Mouse (Mus musculus): Measurements from ENCODE around the gene Cnot2. TPM values are rescaled to one million over a fixed set of nuclear protein-coding genes. Genes with fewer than 3 reads are reported as not detected.

Cnot2 gene
- polyA plus RNA-seq, 1 experiment from 2014 or later = 60.0 TPM

DNA sequence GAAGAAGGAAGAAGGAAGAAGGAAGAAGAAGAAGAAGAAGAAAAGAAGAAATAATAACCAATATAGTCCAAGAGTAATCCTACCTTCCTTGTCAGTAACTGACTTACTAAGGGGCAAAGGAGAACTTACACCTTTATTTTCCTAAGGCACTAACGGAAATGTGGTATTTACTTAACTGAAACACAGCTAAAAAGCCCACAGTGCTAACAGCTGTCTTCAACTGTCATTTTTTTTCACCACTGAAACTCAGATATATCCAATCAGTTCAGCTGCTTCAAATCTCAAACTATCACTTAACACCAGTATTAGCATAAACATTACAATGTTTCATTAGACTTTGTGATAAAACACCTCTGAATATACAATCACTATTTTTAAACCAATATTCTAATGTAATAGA, 22.1 kb downstream of the Cnot2 start:
- no peak for ATAC-seq (replicated peaks; ENCODE audit: insufficient number of reproducible peaks, insufficient read depth, low FRiP score, low read depth)
- WGBS = 60% methylated on average over 1 of the region's 1 CpGs

DNA sequence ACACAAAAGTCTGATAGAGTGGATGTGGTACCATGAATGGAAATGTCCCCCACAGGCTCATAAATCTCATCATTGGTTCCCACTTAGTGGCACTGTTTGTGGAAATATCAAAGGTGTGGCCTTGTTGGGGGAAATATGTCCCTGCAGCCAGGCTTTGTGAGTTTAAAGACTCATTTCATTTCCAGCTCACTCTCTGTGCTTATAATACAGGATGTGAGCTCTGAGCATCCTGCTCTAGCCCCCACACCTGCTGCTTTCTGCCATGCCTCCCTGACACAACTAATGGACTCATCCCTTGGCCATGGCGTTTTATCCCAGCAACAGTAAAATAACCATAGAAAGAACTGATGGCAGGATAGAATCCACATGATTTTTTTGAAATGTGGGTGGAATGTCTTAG, 24.1 kb downstream of the Cnot2 start:
- H3K4me2 ChIP-seq = no peak overlapping the region
- no peak overlapping the region for H3K27ac ChIP-seq
- 97% methylated on average over 1 of the region's 1 CpGs for WGBS
- no peaks in the 10 kb centered on the region for H3K9me3 ChIP-seq (replicated peaks)
- no peak overlapping the region for H3K4me3 ChIP-seq
- H3K9ac ChIP-seq = no peak overlapping the region
- peaks cover 12% of the 10 kb centered on the region for H3K4me1 ChIP-seq (replicated peaks)
- no peak for ATAC-seq (replicated peaks; ENCODE audit: insufficient number of reproducible peaks, insufficient read depth, low FRiP score, low read depth)
- no peaks in the 10 kb centered on the region; the same call in 1 of the 2 replicates for H3K36me3 ChIP-seq
- H3K27me3 ChIP-seq = no peaks in the 10 kb centered on the region

More for the DNA sequence above, 22.1 kb downstream of the Cnot2 start:
- Histone ChIP-seq H3K27me3 (no peaks in the 10 kb centered on the region), H3K4me2 (no peak overlapping the region), H3K27ac (no peak overlapping the region), H3K4me3 (no peak overlapping the region), H3K4me1 (replicated peaks) (peaks cover 19% of the 10 kb centered on the region), H3K36me3 (no peaks in the 10 kb centered on the region; the same call in 1 of the 2 replicates), H3K9me3 (replicated peaks) (no peaks in the 10 kb centered on the region), H3K9ac (no peak overlapping the region)

DNA sequence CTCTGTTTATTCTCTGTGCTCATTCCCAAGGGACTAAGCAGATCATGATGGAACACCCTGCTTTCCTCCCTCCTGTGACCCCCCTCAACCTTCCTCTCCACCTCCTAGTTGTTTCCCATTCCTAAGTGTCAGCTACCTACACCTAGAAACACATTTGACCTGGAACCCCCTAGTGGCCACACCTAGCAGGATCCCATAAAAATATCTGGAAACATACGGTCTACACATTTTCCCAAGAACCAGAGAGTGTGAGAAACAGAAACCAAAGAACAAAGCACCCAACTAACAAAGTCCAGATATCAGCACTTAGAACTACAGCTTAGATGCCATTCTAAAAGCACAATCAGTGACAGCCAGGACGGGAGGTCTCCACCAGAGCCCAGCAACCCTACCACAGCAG, 26.9 kb downstream of the Cnot2 start:
- Histone ChIP-seq H3K27ac (no peak overlapping the region), H3K9me3 (replicated peaks) (no peaks in the 10 kb centered on the region), H3K27me3 (no peaks in the 10 kb centered on the region), H3K4me2 (no peak overlapping the region), H3K4me1 (replicated peaks) (peaks cover 11% of the 10 kb centered on the region), H3K4me3 (no peak overlapping the region), H3K9ac (no peak overlapping the region), H3K36me3 (no peaks in the 10 kb centered on the region; the same call in 1 of the 2 replicates)
- 49% methylated on average over 2 of the region's 2 CpGs for WGBS
- ATAC-seq (replicated peaks; ENCODE audit: insufficient number of reproducible peaks, insufficient read depth, low FRiP score, low read depth) = no peak

DNA sequence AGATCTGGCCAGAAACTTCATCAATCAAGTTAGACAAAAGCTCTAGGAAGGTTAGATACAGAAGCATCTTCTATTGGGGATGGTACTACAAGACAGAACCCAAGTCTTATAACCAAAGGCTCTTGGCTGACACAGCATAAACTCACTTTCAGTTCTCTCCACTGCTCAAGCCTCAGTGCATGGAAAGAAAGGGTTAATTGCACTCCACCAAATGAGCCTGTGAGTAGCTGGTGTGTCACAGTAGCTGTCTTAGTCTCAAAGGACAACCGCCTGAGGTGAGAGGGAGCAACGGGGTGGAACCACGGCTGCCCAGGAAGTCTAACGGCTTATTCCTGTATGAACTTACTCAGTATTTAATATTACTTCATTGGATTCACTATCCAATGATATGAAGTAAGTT, 33.4 kb downstream of the Cnot2 start:
- 41% methylated on average over 4 of the region's 4 CpGs for WGBS
- Histone ChIP-seq H3K4me2 (no peak overlapping the region), H3K4me1 (replicated peaks) (peaks cover 6% of the 10 kb centered on the region), H3K9me3 (replicated peaks) (no peaks in the 10 kb centered on the region), H3K27me3 (no peaks in the 10 kb centered on the region), H3K27ac (no peak overlapping the region), H3K36me3 (0 out of 2 replicates have a peak, but pooled peaks cover 3% of the 10 kb centered on the region), H3K4me3 (no peak overlapping the region), H3K9ac (no peak overlapping the region)
- no peak for ATAC-seq (replicated peaks; ENCODE audit: insufficient number of reproducible peaks, insufficient read depth, low FRiP score, low read depth)

DNA sequence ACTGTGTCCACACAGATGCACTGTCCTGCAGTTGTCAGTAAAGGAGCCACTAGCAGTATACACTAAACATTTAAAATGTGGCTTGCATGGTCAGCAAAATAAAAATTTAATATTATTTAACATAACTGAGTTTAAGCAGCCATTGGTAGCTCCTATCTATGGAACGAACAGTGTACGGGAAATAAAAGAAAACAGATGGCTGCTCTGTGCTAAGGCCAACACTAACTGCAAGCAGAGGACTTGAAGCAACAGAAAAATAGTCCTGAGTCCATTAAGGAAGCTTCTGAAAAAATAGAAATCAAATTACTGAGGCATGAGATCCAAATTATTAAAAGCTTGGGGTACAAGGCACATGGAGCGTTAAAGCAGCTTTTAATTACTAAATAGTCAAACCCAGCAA, 35.1 kb downstream of the Cnot2 start:
- Histone ChIP-seq H3K4me3 (no peak overlapping the region), H3K9me3 (replicated peaks) (no peaks in the 10 kb centered on the region), H3K4me2 (no peak overlapping the region), H3K36me3 (0 out of 2 replicates have a peak, but pooled peaks cover 3% of the 10 kb centered on the region), H3K27me3 (no peaks in the 10 kb centered on the region), H3K27ac (no peak overlapping the region), H3K9ac (no peak overlapping the region), H3K4me1 (replicated peaks) (peaks cover 4% of the 10 kb centered on the region; the same call in 1 of the 2 replicates)
- no peak for ATAC-seq (replicated peaks; ENCODE audit: insufficient number of reproducible peaks, insufficient read depth, low FRiP score, low read depth)
- 89% methylated on average over 3 of the region's 3 CpGs for WGBS

DNA sequence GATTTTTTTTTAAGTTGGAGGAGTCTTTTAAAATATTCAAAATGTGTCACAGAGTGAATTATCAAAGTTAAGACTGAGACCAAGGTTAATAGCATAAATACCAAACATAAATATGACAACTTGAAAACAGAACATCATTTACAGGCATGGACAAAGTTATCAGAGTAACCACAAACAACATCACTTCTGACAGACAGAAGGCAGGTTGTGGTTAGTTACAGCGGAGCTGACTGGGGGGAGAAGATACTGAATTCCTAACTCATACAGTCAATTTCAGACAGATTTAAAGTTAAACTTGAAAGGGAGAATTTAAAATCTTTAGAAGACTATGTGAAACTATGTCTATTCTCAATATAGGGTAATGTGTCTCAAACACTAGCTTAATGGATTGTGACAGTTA, 38.2 kb downstream of the Cnot2 start:
- Histone ChIP-seq H3K4me3 (no peak overlapping the region), H3K9me3 (replicated peaks) (no peaks in the 10 kb centered on the region), H3K36me3 (0 out of 2 replicates have a peak, but pooled peaks cover 3% of the 10 kb centered on the region), H3K4me2 (no peak overlapping the region), H3K4me1 (replicated peaks) (peaks cover 3% of the 10 kb centered on the region), H3K27ac (no peak overlapping the region), H3K9ac (no peak overlapping the region), H3K27me3 (no peaks in the 10 kb centered on the region)
- no peak for ATAC-seq (replicated peaks; ENCODE audit: insufficient number of reproducible peaks, insufficient read depth, low FRiP score, low read depth)
- WGBS = 82% methylated on average over 1 of the region's 1 CpGs

DNA sequence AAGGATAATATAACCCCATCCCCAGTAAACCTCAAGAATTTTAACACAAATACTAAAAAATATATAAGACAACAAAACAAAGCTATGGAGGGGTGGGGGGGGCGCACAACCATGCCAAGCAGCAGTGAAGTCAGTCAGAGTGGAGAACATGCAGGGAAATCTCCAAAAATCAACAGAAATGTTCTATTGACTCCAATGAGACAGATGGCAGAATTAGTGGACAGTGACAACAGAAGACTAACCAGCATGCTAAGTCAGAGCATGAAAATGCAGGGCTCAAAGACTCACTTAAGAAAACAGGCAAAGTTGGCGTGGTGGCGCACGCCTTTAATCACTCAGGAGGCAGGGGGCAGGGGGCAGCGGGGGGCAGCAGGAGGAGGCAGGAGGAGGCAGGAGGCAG, 40.6 kb downstream of the Cnot2 start:
- Histone ChIP-seq H3K4me2 (no peak overlapping the region), H3K9me3 (replicated peaks) (no peaks in the 10 kb centered on the region), H3K27ac (no peak overlapping the region), H3K27me3 (no peaks in the 10 kb centered on the region), H3K36me3 (no peaks in the 10 kb centered on the region; the same call in 1 of the 2 replicates), H3K9ac (no peak overlapping the region), H3K4me1 (replicated peaks) (peaks cover 3% of the 10 kb centered on the region), H3K4me3 (no peak overlapping the region)
- no peak for ATAC-seq (replicated peaks; ENCODE audit: insufficient number of reproducible peaks, insufficient read depth, low FRiP score, low read depth)
- WGBS = 88% methylated on average over 5 of the region's 5 CpGs

DNA sequence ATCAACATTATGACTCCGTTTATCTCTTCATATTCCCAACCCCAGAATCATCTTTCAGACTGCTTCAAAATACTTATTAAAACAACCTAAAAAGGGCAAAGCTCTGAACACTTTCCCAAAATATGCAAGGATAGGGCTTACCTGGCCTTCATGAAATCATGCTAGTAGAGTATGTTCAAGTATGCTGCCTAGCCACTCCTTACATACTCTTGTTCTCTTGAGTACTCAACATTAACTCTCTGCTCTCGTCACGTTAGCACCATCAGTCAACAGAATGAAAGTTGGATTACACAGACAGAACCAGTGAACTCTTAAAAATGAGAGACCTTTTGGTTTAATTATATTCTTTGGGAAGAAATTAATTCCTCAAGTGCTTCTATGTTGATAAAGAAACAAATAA, 43.8 kb downstream of the Cnot2 start:
- H3K9ac ChIP-seq = no peak overlapping the region
- H3K4me1 ChIP-seq (replicated peaks) = peaks cover 6% of the 10 kb centered on the region
- no peak for ATAC-seq (replicated peaks; ENCODE audit: insufficient number of reproducible peaks, insufficient read depth, low FRiP score, low read depth)
- H3K9me3 ChIP-seq (replicated peaks) = no peaks in the 10 kb centered on the region
- WGBS = 83% methylated on average over 3 of the region's 3 CpGs
- no peaks in the 10 kb centered on the region for H3K27me3 ChIP-seq
- no peak overlapping the region for H3K27ac ChIP-seq
- H3K4me2 ChIP-seq = no peak overlapping the region
- H3K36me3 ChIP-seq = no peaks in the 10 kb centered on the region; the same call in 1 of the 2 replicates
- no peak overlapping the region for H3K4me3 ChIP-seq

DNA sequence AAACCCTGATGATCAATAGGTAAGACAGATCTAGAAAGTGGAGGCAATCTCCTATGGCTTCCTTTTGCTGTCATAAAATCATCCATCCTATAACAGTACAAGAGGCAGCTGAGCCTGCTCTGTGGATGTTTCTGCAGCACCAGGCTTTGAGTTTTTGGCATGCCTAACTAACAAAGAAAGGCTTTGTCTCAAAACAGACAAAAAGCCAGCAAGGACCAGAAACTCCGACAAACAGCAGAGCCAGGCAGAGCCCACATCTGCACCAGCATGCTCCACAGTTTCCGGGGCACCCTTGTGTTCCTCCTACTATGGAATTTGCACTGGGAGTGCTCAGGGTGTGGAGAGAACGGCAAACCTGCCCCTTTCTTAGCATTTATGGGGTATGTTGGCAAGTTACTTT, 47.0 kb downstream of the Cnot2 start:
- WGBS = 54% methylated on average over 3 of the region's 3 CpGs
- Histone ChIP-seq H3K27ac (no peak overlapping the region), H3K4me2 (no peak overlapping the region), H3K9me3 (replicated peaks) (no peaks in the 10 kb centered on the region), H3K4me1 (replicated peaks) (peaks cover 11% of the 10 kb centered on the region), H3K36me3 (no peaks in the 10 kb centered on the region; the same call in 1 of the 2 replicates), H3K27me3 (no peaks in the 10 kb centered on the region), H3K9ac (no peak overlapping the region), H3K4me3 (no peak overlapping the region)
- ATAC-seq (replicated peaks; ENCODE audit: insufficient number of reproducible peaks, insufficient read depth, low FRiP score, low read depth) = no peak

DNA sequence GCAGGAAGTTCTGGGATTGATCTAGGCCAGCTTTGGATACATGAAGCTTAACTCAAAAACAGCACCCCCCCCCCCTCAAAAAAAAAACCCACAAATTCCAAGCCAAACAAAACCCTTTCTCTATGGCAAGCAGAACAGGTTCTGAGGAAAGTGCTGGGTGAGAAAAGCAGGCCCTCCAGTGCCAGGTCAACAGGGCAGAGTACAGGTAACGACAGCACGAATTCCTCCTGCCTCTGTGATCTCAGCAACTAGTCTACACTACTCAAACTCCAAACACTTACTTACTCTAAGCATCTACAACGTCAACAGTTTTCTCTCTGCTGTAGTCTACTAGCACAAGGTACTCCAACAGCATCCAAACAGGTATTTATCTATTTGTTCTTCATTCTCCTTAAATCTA, 48.8 kb downstream of the Cnot2 start:
- Histone ChIP-seq H3K27me3 (no peaks in the 10 kb centered on the region), H3K9me3 (replicated peaks) (no peaks in the 10 kb centered on the region), H3K4me3 (no peak overlapping the region), H3K27ac (no peak overlapping the region), H3K9ac (no peak overlapping the region), H3K4me2 (no peak overlapping the region), H3K4me1 (replicated peaks) (peaks cover 8% of the 10 kb centered on the region), H3K36me3 (no peaks in the 10 kb centered on the region; the same call in 1 of the 2 replicates)
- no peak for ATAC-seq (replicated peaks; ENCODE audit: insufficient number of reproducible peaks, insufficient read depth, low FRiP score, low read depth)
- 58% methylated on average over 3 of the region's 3 CpGs for WGBS

DNA sequence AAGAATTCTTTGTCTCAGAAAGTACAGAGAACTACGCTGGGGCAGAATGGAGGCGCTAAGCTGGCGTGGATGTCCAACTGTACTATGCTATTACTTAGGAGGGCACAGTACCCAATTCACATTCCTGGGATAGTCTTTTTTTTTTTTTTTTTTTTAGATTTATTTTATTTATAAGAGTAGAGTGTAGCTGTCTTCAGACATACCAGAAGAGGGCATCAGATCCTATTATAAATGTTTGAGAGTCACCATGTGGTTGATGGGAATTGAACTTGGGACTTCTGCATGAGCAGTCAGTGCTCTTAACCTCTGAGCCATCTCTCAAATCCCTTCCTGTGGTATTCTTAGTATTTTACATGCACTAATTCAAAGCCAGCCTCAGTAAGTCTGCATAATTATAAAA, 50.2 kb downstream of the Cnot2 start:
- WGBS = 93% methylated on average over 3 of the region's 3 CpGs

DNA sequence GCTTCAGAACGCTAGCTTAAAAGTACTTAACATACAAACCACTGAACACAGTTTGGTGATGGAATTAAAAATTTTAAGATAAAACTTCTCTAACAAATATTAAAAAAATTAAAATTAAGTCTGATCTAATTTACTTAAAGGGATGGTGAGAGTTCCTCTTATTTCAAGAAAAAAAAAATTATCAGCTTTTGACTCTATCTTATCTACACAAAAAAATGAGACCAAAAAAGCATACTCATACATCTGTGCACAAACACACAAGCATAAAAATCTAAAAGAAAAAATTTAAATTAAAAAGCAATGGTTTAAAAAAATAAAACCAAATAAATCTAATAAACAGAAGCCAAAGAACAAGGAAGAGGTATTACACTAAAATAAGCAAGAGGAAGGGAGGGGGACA, 61.7 kb downstream of the Cnot2 start:
- Histone ChIP-seq H3K36me3 (no peaks in the 10 kb centered on the region), H3K27me3 (no peaks in the 10 kb centered on the region), H3K4me1 (replicated peaks) (0 out of 2 replicates have a peak, but pooled peaks cover 2% of the 10 kb centered on the region), H3K9me3 (replicated peaks) (no peaks in the 10 kb centered on the region), H3K4me3 (no peak overlapping the region), H3K9ac (no peak overlapping the region), H3K27ac (no peak overlapping the region), H3K4me2 (no peak overlapping the region)
- no peak for ATAC-seq (replicated peaks; ENCODE audit: insufficient number of reproducible peaks, insufficient read depth, low FRiP score, low read depth)
- WGBS = 84% methylated on average over 1 of the region's 1 CpGs

More for the DNA sequence above, 50.2 kb downstream of the Cnot2 start:
- H3K36me3 ChIP-seq = no peaks in the 10 kb centered on the region
- H3K4me1 ChIP-seq (replicated peaks) = peaks cover 8% of the 10 kb centered on the region
- no peak overlapping the region for H3K4me2 ChIP-seq
- no peak for ATAC-seq (replicated peaks; ENCODE audit: insufficient number of reproducible peaks, insufficient read depth, low FRiP score, low read depth)
- no peak overlapping the region for H3K4me3 ChIP-seq
- H3K9ac ChIP-seq = no peak overlapping the region
- H3K9me3 ChIP-seq (replicated peaks) = no peaks in the 10 kb centered on the region
- H3K27me3 ChIP-seq = no peaks in the 10 kb centered on the region
- H3K27ac ChIP-seq = no peak overlapping the region

Data from heart, embryonic 15.5 days (tissue).